Mouse (Mus musculus): ENCODE measurements at regions not wholly inside any gene's neighbourhood (a gene's known extent, or its start where the extent isn't known, plus 50 kb on each side); places are given as distances from the start of the nearest gene placed in this dataset.
"Not testable (repeated sequence)": the region's sequence is repeated elsewhere in the genome, so short reads cannot be mapped to it uniquely, and the experiment has no call there.

DNA sequence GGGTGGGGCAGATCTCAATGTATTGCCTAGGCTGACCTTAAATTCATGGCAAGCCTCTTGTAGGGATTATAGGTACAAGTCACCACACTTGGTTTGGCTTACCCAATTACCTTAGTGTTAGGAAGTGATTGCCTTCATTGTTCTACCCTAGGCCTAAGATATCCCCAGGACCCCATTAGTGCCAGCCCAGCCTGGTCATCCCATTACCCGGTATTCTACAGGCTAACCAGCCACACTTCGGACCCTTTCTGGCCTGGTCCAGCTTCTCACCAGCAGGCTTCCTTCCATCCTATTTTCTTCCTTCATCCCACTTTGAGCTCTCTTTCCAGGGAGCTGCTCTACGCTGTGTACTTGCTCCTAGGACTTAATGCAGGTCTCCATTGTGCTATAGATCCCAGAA is 59.5 kb downstream of the Tex35 start:
- no peak for DNase-seq (ENCODE audit: low read depth, low spot score)

DNA sequence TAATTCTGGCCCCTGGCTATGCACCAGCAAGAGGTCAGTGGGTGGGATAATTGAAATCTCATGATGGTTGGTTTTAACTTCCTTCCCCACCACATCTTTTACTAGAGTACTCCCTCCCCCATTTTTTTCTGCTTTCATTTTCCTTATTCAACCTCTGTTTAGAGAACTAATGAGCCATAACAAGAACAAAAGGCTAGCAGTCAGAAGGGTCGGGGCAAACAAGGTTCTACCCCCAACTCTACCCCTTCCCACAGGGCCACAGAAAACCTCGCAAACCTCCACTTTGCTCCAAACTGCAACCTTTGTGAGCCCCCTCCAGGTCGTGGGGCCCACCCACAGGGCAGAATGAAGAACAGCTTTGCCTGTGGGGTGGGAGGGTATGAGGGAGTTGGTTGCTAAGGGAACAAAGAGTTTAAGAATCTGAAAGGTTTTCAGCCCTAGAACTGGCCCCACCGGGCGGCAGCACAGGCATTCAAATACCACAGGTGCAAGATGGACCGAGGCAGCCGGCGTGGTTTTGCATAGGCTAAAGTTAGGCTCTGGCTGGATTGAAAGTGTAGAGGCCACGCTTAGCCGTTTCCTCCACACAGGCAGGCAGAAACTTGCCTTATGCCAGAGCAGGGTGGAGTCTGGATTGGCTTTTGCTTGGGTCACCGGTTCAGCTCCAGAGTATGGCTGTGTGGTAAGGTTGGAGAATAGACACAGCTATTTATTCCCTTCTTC is 60.1 kb downstream of the Tex35 start:
- peak; percentile 15 for DNase-seq (ENCODE audit: low read depth, low spot score)

DNA sequence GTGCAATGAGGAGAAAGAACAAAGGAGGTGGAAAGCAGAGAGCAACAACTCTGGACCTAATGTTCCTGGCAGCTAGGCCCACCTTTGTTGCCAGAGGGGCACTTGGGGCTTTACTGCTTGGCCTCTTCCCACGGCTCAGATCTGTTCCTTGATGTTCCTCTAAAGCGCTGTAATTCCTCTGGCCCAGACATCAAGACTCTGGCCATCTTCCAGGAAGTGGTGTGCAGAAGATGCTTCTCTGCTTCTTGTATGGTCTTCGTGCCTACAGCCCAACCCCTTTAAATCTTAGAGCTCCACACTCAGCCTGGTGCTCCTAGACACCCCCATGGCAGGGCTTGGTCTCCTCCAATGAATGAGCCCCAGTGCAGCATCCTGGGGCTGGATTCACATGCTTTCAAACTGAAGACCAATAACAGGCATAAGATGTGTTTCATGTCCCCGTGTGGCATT is 60.7 kb downstream of the Tex35 start:
- no peak for DNase-seq (ENCODE audit: low read depth, low spot score)

DNA sequence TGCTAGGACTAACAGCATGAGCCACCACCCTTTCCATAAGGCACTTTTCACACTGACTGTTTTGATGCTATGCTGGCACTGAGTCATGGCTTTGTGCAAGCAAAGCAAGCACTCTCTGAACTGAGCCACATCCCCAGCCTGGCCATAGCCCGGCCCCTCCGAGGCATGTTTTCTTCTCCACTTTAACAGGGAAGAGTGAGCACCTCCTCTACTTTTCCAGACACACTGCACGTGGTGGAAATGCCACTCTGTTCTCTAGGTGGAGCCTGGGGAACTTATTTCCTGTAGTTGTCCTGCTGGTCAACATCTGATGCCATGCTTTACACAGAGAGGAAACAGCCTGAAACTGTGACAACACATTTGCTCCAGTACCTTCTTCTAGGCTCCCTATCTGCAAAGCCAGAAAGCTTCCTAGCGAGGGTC is 61.7 kb downstream of the Tex35 start:
- no peak for DNase-seq (ENCODE audit: low read depth, low spot score)

DNA sequence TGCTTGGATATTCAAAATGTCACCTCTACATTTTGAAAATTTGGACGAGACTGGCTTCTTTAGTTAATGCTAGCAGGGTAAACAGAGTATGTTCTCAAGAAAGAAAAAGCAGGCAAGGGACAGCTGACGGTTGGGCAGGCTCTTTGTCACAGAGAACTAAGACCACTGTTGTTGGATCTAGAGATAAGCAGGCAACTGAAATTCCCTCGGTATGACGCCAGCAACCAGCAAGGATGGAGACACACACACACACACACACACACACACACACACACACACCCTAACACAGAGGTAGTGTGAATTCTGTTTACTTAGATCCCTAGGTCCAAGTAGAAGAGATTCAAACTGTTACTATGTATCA is 68.7 kb downstream of the Tex35 start:
- DNase-seq (ENCODE audit: low read depth, low spot score) = no peak

DNA sequence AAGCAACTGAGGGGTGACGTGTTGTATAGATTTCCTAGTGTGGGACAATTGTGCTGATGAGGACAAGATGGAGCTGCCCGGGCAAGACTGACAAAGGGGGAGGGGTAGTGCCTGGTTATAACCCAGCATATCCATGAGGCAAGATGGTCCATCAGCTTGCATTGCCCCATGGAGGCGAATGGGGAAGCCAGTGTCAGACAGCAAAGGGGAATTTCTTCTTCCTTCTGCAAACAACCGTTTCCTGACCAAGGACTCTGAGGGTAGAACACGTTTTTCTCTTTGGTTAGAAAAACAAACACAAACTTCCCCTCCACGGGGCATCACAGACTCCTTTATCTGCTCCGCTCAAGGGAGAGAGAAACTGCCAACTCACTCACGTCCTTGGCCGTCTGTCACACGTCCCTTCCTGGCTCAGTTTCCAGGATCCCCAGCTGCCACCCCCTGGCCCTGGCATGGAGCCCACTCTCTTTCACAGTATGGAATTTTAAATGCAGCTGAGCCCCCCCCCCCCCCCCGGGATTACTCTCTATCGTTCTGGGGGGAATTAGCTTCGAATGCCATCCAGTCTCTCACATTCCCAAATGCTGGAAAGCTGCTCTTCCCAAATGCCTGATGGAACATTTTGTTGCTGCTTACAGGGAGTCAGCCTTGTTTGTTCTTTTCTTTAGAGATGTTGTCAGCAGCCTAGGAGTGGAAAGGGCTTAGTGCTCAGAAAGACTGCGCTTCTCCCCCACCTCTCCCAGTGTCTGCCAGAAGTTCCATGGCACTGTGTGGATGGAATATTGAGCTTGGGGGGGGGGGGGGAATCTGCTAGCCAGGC is 69.3 kb downstream of the Tex35 start:
- DNase-seq (ENCODE audit: low read depth, low spot score) = no peak

DNA sequence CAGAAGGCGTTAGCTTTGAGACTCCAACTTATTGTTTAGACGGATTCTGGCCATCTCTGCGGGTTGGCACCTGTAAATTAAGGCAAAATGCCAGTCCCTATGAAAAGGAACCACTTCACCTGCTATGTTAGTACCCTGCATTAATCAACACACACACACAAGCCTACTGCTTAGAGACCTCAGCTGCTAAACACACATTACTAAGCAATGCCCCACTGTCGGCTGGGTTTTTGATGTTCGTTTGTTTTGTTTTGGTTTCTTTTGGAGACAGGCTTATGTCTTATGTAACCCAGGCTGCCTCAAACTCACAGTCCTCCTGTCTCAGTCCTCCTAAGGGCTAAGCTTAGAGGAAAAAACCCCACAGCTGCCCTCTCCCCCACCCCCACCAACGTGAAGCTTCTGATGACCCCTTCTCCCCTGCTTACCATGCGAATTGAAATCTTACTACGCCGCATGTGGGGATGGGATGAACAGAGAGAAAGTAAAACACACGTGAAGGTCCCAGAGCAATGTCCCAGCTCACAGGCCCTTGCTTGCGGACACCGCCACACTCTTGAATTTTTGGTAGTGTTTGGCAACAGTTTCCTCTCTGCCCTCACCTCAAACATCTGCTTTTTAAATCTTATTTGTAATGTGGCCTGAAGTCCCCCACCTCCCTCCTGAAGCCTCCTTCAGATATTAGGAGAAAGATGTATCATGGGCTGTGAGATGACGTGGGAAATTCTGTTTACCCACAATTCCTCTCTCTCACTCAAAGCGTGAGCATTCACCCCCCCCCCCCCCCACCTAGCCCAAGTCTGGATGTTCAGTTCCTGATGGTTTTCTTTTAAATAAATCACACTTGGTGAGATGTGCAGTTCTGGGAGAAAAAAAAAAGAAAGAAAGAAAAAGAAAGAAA is 70.1 kb downstream of the Tex35 start:
- no peak for DNase-seq (ENCODE audit: low read depth, low spot score)

DNA sequence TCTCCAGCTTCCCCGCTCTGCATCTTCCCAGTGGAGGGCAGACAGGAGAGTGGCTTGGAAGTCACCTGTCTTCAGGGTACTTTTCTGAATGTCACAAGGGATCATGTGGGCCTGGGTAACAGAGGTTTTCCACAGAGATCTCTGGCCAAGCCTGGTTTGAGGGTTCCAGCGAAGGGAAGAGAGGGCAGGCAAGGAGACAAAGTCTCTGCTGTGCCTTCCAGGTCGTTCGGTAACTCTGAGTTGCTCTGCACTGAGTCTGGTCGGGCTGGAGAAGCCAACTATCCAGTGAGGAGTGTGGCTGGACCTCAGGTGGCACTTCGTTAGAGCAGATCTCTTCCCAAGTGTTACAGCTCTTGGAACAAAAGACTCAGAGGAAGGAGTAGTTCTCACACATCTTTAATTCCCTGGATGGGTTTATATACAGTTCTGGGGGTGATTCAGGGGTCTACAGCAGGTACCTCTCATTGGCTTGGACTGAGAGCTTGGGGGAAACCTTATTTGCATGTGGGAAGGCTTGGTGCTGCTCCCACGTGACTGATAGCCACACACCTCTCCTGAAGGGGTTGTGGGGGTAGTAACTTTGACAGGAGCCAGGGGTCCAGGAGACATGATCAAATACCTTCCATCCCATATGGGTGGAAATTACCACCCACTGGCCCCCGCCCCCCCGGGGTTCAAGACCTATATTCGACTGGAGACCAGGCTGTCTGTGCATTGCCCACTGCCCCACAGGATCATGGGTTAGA is 71.1 kb downstream of the Tex35 start:
- DNase-seq (ENCODE audit: low read depth, low spot score) = no peak

DNA sequence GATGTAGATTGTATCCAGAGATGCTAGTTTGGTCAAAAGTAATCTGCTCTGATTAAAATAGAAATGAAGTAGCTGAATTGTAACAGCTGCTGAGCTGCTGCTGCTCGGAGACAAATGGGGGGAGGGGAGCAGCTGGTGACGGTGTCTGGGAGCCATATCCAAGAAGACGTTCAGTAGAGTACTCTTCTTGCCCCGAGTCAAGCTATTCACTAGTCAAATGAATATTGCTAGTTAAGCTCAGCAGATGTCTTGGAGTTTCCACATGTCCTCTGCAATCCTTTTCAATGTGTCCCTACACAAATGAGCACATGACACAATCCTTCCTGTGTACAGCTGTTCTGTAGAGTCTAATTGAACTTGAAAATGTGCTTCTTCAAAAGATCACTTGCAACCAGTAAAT is 71.7 kb downstream of the Tex35 start:
- DNase-seq (ENCODE audit: low read depth, low spot score) = no peak

DNA sequence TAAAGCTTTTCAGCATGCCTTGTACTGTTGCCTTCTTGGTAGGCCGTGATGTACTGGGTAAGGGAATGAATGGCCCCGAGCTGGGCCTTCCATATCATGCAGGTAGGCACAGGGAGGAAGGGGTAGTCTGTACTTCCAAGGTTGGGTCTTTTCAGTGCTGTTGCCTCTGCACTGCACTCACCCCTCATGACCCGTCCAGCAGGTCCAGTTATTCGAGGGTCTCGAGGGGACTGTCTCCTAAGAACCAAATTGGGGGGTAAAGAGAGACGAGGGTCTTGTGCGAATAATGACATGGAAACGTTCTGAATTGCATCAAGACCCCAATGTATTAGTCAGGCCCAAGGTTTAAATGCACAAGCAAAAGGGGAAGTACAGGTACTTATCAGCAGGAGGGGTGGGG is 73.3 kb downstream of the Tex35 start:
- DNase-seq (ENCODE audit: low read depth, low spot score) = not testable (repeated sequence)

DNA sequence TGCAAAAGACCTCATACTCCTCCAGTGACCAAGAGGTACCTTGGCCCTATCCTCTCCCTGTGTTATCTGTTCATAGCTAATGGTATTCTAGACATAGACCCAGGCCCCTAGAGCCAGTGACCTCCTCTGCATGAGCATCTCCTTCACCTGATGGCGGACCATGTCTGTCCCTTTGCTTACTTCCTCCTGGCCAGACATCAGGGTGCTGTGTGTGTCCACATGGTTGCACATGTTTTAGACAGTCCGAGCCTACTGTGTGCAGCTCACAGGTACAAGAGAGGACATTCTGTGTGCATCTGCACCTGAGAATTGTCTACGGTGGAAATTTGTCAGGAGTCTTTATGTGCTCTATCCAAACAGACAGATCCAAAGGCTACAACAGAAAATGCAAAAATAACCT is 79.8 kb downstream of the Tex35 start:
- no peak for DNase-seq (ENCODE audit: low read depth, low spot score)

DNA sequence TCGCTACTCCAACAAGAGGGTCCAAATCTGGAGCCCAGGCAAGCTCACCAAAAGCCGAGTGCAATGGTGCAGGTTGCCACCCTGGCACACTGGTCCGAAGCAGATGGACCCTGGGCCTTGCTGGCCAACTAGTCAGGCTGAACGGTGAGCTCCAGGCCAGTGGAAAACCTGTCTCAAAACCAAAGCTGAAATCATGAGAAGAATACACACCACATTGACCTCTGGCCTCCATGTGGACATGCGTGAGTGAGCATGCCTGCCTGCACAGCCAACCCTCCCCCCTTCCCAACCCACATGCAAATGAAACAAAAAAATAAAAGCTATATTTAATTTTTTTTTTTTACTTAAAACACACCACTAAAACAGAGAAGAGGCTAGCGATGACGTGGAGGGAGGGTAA is 80.8 kb downstream of the Tex35 start:
- no peak for DNase-seq (ENCODE audit: low read depth, low spot score)

DNA sequence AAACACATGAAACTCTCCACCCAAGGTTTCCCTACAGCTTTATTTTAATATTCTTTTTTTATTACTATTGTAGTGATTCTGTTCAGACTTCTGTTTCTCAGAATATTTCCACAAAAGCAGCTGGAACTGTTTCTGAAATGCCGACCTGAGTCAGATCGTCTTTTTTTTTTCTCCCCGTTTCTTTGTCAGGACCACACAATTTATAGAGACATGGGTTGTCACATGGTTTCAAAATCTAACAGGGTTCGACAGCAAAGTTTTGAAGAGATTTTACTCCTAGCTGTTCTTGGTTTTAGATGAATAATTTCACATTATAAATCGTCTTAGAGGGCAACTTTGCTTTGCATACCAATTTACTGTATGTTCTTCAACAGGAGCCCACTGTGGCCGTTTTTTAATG is 84.0 kb upstream of the Ralgps2 start:
- no peak for DNase-seq (ENCODE audit: low read depth, low spot score)

DNA sequence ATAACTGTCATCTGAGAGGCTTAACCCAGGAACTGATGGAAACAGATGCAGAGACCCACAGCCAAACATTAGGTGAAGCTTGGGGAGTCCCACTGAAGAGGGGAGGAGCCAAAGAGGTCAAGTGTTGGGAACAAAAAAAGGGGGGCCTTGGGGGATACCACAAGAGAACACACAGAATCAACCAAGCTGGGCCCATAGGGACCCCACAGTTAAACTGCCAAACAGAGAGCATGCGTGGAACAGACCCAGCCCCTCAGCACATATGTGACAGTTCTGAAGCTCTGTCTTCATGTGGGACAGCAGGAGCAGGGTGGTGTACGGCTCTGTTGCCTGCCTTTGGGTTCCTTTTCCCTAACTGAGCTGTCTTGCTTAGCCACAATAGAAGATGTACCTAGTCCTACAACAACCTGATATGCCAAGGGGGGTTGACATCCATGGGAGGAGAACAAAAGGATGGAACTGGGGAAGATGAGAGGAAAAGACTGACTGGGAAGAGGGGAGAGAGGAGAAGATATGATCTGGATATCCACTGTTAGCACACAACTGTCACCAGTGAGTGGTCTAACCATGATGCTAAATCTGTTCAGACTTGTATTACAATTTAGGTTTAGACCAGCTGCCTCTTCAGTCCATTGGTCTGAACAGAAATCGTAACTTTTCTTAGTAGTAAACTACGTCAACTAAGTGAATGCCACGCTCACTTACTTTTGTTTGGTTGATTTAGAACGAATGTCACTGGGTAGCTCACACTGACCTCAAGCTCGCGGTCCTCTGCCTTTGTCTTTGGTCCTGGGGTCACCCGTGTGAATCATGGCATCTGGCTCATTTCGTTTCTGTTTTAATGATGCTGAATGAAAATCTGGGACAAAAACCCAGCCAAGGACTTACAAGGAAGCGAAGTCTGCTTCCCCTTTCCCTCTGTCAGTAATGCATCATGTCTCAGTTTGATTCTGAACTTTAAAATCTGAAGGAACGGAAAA is 83.3 kb upstream of the Ralgps2 start:
- DNase-seq (ENCODE audit: low read depth, low spot score) = no peak

DNA sequence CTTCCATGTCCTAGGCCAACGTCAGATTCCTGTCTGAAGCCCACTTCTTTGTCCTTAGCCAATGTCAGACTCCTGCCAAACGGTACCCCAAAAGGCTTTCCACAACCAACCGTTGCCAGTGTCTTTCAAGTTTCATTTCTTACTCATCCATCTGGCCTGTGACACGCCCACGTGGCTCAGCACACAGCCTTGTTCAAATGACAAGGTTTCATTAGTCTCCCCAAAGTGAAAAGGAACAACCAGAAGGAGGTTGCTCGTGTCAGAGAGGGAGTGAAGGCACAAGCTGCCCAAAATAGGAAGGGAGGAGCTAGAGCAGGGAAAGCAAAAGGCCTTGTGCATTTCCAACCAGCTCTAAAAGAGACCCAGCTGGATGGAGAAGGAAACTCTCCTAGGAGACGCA is 80.5 kb upstream of the Ralgps2 start:
- no peak for DNase-seq (ENCODE audit: low read depth, low spot score)

DNA sequence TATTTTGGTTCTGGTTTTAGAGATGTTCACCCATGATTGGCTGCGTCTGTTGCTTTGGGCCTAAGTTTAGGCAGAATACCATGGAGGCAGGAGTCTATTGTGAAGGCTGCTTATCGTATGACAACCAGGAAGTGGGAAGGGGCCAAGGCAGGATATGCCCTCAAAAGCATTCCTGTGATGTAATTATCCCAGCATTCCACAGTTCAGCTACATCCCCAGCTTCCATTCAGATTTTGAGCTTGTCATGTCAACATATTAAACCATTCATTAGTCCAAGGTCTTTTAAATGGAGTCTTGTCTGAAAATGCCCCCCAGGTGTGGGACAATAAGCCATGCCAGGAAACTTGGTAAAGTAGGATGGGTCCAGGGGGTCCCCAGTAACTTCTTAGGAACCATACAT is 79.3 kb upstream of the Ralgps2 start:
- DNase-seq (ENCODE audit: low read depth, low spot score) = no peak

DNA sequence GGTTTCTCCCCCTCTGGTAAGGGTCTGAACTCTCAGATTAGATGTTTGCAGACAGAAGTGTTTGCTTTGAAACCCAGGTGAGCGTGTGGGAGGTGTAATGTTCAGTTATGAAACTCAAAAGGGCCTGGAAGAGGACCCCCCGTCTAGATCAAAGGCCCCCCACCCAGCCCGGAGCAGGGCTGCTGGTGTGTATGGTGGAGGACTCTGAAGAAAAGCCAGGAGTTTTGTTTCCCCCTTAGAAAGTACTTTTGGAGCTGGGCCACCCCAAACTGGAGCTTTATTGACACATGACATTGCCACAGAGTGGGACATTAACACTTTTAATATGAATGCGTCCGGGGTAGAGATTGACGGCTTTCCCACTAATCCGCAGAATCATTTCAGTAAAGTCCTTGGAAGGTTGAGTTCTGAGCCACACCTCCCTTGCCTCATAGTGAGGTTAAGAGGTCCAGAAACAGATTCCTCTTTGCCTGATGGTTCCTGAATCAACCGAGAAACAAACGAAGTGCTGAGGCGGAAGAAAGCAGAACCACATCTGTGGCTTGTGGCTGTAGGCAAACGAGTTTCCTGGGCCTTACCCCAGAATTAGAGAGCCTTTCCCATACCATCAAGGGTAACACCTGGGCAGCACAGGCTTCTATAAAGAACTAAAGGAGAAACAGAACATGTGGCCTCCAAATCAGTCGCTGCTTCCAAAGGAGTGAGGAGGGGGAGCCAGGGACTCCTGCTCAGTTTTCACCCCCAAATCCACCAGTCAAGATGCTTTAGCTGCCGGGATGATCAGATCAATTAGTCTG is 78.0 kb upstream of the Ralgps2 start:
- no peak for DNase-seq (ENCODE audit: low read depth, low spot score)

DNA sequence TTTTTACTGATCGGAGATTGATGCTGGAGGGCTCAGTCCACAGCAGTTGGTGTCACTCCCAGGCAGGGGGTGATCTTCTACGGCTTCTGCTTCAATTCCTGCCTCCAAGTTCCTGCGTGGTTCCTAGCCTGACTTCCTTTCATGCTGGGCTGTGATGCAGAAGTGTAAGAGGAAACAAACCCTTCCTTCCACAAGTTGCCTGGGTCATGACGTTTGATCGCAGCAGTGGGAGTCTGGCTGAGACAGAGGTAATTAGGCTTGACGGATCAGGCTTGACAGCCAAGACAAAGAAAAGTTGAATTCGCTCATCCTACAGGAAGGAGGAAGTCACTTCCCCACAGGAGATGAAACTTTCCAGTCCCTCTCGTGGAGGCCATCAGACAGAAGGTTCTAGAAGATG is 77.2 kb upstream of the Ralgps2 start:
- DNase-seq (ENCODE audit: low read depth, low spot score) = no peak

Data from ES-CJ7 (cell line).